Mouse (Mus musculus) kidney, adult 18-20 months (tissue): ENCODE measurements around the gene Rgs11.
"Not testable (repeated sequence)": the region's sequence is repeated elsewhere in the genome, so short reads cannot be mapped to it uniquely, and the experiment has no call there.

Experiments used
- DNase-seq: peaks from one replicate; pipeline ENCODE4 v3.0.0; 2021

Gene Rgs11

DNA sequence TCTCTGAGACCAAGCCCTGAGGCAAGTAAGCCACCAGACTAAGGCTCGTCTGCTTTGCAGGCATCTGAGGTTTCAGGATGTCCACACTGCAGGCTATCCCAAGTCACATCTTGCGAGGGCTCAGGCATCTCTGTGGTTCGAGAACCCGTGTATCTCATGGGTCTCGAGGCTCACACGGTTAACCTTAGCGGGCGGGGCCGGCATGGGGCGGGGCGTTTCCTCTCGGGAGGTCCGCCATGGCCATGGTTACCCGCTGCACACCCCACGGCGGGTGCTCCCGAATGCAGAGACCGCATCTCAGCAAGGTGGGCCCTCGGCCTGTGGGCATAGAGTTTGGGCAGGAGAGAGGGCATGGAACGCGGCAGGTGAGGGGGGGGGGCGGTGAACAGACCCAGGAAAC lies at the start of gene Rgs11:
Rgs11 (plus strand) TSS at position 215 of the 400 bp plus-strand sequence.
- DNase-seq: peak; percentile 40

DNA sequence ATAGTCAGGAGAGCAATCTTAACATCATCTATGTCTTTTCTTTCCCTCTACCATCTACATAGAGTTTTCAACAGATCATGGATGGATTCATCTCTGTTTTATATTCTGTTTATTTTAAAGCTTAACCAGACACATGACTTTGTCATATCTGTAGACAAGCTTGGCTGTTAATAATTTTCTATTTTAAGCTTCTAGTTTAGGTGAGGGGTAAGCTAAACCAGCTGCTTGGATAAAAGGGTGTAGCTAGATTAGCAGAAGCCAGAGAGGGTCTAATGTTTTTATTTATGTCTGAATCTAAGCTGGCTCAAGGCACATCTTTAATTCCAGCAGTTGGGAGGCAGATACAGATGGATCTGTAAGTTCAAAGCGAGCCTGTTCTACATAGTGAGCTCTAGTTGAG lies 40.0 kb upstream of the Rgs11 start:
- DNase-seq: no peak

DNA sequence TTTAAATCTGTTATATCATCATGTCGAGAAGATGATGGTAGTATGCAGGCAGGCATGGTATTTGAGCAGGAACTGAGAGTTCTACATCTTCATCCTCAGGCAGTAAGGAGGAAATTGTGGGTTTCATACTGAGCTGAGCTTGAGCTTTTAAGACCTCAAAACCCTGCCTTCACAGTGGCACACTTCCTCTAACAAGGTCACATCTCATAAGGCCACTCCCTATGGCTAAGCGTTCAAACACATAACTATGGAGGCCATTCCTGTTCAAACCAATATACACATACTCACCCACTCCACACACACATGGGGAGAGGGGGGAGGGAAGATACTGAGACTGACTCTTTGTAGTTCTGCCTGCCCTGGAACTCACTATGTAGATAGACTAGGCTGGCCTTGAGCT lies 34.7 kb upstream of the Rgs11 start:
- DNase-seq: no peak

DNA sequence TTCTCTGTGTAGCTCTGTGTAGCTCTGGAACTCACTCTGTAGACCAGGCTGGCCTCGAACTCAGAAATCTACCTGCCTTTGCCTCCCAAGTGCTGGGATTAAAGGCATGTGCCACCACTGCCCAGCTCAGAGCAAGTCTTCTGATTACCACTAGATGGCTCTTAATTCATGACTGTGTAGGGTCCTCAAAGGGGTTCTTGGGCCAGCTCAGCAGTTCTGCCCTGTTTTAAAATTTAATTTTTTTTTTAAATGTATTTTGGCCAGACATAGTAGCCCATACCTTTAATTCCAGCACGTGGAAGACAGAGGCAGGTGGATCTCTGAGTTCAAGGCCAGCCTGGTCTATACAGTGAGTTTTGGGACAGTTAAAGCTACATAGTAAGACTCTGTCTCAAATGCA lies 27.5 kb upstream of the Rgs11 start:
- not testable (repeated sequence) for DNase-seq

DNA sequence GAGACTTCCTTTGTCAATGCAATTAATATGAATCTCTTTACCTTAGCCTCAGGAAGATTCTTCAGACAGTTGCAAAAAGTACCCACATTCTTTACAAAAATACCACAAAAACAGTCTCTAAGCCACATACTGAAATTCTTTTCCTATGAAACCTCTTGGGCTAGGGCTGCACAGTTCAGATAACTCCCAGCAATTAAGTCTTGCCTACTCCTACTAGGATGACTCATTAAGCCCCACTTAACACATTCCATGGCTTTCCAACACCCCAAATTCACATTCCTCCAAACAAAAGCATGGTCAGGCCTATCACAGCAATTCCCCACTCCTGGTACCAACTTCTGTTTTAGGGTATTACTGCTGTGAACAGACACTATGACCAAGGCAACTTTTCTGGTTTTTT lies 24.1 kb upstream of the Rgs11 start:
- DNase-seq: no peak

DNA sequence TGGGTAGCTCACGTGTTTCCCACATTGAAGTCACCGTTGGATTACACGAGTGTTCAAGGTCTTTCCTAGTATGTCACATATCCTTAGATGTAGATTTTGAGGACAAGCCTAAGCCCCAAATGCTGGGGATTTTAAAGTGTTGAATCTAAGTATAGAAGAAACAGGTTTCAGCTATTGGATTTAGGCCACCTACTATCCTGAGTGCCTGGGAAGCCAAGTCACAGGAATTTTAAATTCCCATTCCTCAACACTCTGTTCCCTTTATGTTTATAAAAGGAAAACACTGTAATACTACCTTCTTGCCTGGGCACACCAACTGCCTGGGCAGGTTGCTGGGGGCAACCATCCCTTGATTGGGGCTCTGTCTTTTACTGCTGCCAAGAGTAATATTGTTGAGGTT lies 21.6 kb upstream of the Rgs11 start:
- no peak for DNase-seq

DNA sequence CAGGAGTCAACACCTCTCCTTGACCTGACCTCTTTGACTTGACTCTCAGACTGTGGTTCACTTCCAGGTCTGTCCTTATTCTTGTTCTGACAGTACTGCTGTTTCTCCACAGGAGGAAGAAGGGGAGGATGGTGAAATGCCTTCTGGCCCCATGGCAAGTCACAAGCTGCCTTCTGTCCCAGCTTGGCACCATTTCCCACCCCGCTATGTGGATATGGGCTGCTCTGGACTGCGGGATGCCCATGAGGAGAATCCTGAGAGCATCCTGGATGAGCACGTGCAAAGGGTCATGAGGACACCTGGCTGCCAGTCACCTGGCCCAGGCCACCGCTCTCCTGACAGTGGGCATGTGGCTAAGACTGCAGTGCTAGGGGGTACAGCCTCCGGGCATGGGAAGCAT lies 15.2 kb upstream of the Rgs11 start:
- no peak for DNase-seq

DNA sequence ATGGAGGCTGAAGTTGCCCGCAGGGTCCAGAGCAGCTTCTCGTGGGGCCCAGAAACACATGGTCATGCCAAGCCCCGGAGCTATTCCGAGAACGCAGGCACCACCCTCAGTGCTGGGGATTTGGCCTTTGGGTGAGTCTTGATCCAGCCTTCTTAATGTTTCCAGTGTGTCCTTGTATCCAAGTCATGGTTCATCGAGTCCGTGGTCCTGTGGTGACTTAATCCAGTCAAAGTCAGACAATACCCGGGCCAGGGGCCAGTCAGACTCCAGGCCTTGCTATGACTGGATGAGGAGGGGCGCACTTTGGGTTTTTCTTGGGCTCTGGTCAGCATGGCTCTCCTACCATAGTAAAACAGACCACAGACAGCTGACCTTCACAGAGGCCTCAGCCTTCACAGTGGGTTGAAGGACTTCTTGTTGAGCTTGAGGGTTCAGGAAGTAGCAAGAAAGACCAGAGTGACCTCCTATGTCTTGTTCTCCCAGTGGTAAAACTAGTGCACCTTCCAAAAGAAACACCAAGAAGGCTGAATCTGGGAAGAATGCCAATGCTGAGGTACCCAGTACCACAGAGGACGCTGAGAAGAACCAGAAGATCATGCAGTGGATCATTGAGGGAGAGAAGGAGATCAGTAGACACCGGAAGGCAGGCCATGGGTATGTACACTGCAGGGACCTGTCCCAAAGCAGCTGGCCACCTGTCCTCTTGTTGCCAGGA lies 14.5 kb upstream of the Rgs11 start:
- DNase-seq: no peak

DNA sequence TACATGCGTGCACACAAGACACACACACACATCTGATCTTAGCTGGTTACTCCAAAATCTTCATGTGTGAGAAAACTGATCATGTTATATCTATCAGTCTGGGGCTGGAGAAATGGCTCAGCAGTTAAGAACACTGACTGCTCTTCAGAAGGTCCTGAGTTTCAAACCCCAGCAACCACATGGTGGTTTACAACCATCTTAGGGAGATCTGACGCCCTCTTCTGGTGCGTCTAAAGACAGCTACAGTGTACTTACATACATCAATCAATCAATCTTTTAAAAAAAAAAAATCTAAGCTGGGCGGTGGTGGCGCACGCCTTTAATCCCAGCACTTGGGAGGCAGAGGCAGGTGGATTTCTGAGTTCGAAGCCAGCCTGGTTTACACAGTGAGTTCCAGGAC lies 11.3 kb upstream of the Rgs11 start:
- not testable (repeated sequence) for DNase-seq

DNA sequence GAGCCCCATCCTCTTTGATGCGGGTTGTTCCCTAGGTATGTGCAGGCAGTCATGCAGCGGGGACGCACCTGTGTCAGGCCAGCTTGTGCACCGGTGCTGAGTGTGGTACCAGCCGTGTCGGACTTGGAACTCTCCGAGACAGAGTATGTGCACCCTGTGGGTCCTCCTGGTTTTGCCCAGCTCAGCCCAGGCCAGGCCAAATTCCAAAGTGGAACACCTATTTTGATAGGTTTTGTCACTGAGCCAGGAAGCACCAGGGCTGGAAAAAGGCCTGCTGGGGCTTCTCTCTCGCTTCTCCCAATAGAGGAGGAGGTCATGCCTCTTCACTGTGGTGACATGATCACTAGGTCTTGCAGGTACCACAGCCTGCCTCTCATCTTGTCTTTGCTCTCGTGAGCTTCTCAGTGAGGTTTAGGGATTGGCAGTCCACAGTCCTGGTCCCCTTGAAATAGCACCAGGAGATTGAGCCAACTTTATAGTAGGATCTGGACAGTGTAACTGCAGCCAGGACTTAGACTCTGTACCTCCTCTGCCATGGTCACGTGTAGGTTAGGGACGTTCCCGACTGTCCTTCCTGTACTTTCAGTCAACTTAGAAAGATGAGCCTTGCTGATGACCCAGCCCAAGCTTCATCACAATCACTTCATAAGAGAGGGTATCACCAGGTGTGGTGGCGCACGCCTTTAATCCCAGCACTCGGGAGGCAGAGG lies 10.1 kb upstream of the Rgs11 start:
- DNase-seq: peak; percentile 56

DNA sequence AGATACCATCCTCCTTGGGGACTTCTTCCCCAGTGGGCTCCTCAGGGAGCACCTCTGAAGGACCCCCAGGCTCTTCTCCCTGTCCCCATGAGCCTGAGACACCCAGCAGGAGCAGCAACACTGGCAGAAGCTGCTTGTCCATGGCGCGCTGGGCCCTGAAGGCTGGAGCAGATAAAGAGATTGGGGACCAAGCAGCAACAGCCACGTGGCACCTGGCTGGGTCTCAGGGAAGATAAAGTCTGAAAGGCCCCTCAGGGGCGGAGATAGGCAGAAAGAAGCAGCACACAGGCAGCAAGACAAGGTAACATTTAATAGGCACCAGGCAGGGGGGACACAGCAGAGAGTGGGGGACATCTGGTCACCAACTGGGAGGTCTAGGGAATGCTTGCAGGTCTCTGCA lies 3.9 kb upstream of the Rgs11 start, which contains the start of gene Pdia2:
Pdia2 (minus strand) TSS at position 196 of the 400 bp plus-strand sequence.
- DNase-seq: no peak

DNA sequence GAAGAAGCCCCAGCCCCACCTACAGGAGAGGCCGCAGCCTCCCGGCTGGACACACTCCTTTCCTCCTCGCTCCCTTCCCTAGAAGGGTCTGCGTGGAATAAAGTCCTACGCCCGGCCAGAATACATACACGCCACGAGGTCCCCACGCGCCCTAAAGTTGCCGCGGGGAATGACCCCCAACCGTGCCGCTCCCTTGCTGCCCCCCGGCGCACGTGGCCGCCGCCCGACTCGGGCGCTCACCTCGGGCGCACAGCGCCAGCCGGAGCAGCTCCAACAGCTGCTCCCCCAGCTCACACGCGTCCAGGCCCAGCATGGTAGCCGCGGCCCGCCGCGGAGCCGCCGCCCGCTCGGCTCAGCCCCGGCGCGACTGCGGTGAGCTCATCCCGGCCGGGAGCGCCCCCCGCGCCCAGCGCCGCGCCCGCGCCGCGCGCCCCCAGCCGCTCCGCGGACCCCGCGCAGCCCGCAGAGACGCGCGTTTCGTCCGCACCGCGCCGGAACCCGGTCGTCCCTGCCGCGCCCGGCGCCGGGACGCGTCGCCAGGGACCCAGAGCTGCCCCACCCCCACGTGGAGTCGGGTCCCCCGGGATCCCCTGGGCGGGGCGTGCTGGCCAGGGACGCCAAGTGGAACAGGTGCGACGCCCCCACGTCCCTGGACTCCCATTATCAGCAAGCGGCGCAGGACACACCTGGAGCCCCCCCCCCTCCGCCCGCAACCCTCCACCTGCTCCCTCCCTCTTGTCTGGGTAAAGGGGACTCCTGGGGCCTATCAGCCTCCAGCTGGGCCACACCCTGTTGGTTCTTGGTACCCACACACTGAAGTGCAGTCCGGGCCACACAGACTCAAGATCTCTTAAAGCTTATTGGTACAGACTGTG lies 1.7 kb upstream of the Rgs11 start:
- DNase-seq: no peak

DNA sequence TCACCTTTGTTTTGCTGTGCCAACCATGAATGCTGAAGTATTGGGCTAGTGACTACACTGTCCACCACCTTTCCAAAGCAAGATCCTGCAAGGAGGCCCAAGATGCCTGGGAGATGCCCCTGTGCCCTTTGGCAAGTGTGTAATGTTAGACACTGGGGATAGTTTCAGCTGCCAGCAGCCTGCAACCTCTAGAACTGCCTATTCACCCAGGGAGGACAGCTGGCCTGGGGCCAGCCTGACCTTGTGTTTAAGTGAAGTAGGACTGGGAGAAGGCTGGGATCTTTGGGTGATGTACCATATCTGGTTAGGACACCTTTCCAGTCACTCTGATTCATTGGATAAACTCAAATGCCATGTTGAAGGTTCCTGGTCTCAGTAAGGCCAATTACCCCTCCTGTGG lies 753 bp upstream of the Rgs11 start:
- DNase-seq: peak; percentile 36

DNA sequence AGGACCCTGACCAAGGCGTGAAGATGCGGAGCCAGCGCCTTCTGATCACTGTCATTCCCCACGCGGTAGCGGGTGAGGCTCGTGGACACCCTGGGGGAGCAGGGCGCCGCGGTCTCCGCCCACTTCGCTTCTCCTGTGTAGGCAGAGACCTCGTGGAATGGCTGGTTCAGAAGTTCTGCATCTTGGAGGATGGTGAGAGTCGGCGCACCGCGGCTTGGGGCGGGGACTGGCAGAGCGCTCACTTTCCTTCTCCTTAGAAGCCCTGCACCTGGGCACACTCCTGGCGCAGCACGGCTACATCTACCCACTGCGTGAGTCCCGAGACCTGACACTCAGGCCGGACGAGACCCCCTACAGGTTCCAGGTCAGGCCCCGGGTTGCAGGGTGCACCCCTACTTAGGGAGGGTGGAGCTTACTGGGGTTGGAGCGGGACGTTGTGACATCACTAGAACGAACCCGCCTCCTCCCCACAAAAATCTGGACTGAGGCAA lies 615 bp downstream of the Rgs11 start:
- DNase-seq: peak; percentile 56

DNA sequence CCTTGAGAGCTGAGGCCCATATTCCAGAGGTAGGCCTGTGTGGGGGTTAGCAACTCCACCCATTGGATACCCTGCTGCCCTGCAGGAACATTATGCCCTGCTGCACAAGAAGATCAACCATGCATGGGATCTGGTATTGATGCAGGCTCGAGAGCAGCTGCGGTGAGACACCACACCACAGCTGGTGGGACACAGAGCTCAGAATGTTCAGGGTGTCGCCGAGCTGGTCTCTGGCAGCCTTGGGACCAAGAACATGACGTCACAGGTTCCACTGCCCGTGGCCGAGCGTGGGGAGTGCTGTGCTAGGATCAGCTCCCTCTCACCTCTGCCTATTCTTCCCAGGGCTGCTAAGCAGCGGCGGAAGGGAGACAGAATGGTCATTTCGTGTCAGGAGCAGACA lies 2.0 kb downstream of the Rgs11 start:
- no peak for DNase-seq

DNA sequence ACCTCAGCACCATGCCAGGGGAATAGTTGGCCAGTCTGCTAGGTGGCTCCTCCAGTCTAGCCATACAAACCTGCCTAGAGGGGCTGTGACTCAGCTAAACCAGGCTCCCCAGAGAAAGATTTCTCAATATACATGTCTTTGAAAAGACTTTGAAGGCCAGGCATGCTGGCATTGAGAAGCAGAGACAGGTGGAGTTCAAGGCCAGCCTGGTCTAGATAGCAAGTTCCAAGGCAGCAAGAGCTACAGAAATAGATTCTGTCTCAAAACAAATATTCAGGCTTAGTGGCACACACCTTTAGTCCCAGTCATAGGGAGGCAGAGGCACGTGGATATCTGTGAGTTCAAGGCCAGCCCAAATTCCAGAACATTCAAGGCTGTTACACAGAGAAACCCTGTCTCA lies 3.6 kb downstream of the Rgs11 start:
- DNase-seq: no peak

DNA sequence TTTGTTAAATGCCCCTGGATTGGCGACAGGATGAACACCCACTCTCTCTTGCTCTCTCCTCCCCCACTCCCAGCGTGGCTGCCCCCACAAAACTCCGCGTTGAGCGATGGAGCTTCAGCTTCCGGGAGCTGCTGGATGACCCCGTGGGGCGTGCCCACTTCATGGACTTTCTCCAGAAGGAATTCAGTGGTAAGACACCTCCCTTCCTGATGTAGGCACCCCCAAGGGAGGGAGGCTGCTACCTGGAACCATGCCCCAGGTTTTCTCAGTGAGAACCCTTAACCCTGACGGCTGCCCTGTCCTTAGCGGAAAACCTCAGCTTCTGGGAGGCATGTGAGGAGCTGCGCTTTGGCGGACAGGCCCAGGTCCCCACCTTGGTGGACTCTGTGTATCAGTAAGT lies 4.9 kb downstream of the Rgs11 start, which contains the start of gene Arhgdig:
Arhgdig (minus strand) TSS at position 101 of the 400 bp plus-strand sequence.
- DNase-seq: no peak

DNA sequence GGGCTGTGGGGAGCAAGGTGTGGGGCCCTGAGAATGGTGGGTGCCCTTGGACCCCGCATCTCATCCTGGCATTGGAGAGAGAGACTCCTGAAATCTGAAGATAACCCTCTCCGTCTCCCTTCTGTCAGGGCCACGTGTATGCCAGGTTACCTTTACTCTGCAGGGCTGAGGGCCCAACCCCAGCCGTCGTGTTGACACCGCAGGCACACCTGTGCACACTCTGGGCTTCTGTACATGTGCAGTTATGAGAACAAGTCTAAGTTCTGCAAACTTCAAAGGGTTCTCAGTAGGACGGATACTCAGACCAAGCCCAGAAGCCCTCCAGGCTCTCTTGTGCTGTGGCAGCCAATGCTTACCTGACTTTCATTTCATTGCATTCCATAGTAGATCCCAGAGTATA lies 9.5 kb downstream of the Rgs11 start:
- no peak for DNase-seq

DNA sequence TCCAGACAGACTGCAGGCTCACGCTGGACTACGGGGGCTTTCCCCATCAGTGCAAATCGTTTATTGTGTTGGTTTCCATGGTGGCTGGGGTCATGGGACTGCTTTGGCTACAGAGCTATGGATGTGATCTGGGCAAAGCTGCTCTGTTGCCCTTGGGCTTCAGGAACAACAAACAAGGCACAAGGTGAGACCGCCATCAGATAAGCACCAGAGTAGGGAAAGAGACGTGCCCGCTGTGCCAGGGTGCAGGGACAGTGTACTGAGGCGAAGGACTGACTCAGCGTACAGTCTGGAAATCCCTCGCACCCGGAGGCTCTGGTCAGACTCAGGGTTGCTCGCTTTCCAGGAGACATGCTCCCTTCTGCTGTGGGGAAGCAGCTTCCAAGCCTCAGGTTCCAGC lies 9.9 kb downstream of the Rgs11 start:
- no peak for DNase-seq

DNA sequence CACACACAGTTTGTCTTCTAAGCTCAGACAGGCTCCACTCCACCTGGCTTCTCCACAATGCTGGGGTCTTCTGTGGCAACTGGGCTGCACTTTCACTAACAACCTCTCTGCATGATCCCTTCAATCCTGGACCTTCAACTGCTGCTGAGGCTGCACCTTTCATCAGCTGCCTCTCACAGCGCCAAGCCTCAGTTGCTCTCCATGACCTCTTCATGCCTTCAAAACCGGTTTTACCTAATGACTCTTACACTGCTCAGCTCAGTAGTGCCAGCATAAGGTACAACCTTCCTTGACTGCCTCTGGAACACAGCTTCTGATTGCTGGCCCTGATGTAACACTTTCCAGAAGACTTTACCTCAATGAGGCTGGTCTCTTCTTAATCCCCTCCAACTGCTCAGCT lies 18.8 kb downstream of the Rgs11 start:
- no peak for DNase-seq

DNA sequence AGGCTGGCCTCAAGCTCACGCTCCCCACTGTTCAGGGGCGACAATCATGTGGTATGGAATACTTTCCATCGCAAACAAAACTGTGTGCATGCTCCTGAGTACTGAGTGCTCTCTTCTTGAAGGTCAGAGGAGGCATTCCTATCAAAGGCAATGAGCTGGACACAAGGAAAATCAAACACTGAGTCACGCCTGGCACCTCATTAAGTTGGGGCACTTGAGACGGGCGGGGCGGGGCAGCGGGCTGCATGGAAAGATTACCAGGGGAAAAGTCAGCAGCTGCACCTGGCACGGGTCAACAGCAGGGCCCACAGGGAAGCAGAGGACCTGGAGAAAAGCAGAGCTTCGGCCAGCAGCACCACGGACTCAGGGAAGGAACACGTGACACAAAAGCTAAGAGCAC lies 22.4 kb downstream of the Rgs11 start:
- peak; percentile 41 for DNase-seq

DNA sequence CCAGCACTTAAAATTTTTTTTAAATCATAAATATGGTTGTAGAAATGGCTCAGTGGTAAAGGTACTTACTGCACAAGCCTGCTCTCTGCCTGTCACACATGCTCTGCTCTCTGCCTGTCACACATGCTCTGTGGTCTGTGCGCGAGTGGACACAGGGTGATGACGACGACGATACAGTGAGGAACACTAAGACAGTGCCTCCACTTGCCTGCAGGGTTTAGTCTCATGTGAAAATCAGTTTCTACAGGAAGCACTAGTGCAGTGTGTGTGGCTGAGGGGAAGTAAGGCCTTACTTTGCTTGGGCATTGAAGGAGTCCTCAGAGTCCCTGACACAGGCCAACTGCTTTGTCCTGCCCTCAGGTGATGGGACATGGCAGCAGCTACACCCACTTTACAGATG lies 27.0 kb downstream of the Rgs11 start:
- DNase-seq: no peak

DNA sequence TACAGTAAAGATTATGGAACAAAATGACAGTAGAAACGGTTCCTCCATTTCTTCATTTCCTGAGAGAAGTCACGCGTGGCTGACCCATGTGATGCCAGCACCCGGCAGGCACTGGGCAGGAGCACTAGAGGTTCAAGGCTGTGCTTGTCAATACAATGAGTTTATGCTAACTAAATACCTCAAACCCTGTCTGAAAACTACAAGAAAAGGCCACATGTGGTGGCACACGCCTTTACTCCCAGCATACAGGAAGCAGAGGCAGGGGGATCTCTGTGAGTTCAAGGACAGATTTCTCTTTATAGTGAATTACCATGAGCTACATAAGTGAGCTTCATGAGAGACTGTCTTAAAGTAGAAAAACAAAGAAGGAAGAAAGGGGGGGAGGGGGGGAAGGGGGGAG lies 28.4 kb downstream of the Rgs11 start:
- DNase-seq: no peak
